Mouse (Mus musculus): Measurements from ENCODE around the gene Ccng1. TPM values are rescaled to one million over a fixed set of nuclear protein-coding genes. Genes with fewer than 3 reads are reported as not detected.

The Ccng1 gene
- polyA plus RNA-seq, 1 experiment from 2014 or later = 44.1 TPM

Other genes with a start within 250 kb of the Ccng1 start
- gene Mat2b, start 60.1 kb downstream of the Ccng1 start, polyA plus RNA-seq (2015; fragmentation: Nextera tagmentation; extraction: Ambion mirVana) = 71.8 and 75.7 TPM in 2 replicates
- 8.3 and 8.7 TPM in 2 replicates for gene Hmmr, start 21.9 kb downstream of the Ccng1 start, polyA plus RNA-seq (2015; fragmentation: Nextera tagmentation; extraction: Ambion mirVana)
- gene Nudcd2, start 21.6 kb downstream of the Ccng1 start, polyA plus RNA-seq (2015; fragmentation: Nextera tagmentation; extraction: Ambion mirVana) = 70.3 and 71.2 TPM in 2 replicates

Data from intestine, postnatal 0 days (tissue).